Mouse (Mus musculus): Measurements from ENCODE around the gene Gm266. TPM values are rescaled to one million over a fixed set of nuclear protein-coding genes. Genes with fewer than 3 reads are reported as not detected.

Gene Gm266
- polyA plus RNA-seq, 1 experiment = not detected

DNA sequence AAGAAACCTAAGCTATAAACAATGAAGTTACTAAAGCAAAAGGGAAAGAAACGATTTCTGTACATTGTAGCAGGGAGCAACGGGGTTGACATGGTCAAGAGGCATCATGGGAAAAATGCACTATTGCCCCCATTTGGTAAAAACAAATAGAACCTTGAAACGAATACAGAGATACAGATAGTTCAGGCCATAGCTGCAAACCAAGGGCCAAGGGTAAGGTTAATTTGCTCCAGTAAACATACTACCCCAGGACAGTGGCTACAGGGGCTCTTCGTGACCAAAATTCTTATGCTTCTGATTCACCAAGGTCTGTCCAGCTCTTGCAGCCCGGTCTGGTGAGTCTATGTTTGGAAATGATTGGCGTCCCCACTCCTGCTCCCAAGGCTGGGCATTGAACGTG is 22.1 kb downstream of the Gm266 start:
- TF ChIP-seq CTCF (IDR thresholded peaks at IDR 0.05; ENCODE audit: low read depth, low read length) (no peak), POLR2A (IDR thresholded peaks at IDR 0.05; ENCODE audit: borderline replicate concordance, low read depth, low read length) (no peak)
- H3K4me1 ChIP-seq (ENCODE audit: control insufficient read depth, insufficient read depth, low read length) = peaks cover 7% of the 10 kb centered on the region
- no peak overlapping the region for H3K4me3 ChIP-seq (ENCODE audit: insufficient read depth, low read length)
- H3K27ac ChIP-seq (ENCODE audit: insufficient read depth, low read depth, low read length) = no peak overlapping the region

- TF ChIP-seq POLR2A (IDR thresholded peaks at IDR 0.05; ENCODE audit: borderline replicate concordance, low read depth, low read length) (no peak), CTCF (IDR thresholded peaks at IDR 0.05; ENCODE audit: low read depth, low read length) (no peak)
- peak overlapping the region; percentile 39 for H3K27ac ChIP-seq (ENCODE audit: insufficient read depth, low read depth, low read length)
- H3K4me3 ChIP-seq (ENCODE audit: insufficient read depth, low read length) = no peak overlapping the region
- peaks cover 62% of the 10 kb centered on the region for H3K4me1 ChIP-seq (ENCODE audit: control insufficient read depth, insufficient read depth, low read length)
Measured at GRCm38 (mm10) chr12:111457742-111458141, 27.9 kb downstream of the Gm266 start.

DNA sequence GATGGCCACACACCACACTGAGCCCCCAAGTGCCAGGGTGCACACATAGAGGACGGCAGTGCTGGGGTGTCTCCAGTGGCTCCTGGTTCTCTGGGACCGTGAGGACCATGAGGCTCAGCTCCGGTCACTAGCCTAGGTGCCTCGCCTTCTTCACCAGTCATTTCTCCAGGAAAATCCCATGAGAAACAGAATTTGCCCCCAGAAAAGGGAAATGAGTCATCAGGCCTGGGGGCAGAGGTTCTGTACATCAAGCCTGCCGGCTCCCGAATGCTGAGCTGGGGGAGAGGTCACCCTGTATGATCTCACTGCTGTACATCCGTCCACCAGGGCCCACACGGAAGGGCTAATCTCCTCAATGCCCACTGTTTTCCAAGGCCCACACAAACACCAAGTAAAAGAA is 29.8 kb downstream of the Gm266 start:
- TF ChIP-seq POLR2A (IDR thresholded peaks at IDR 0.05; ENCODE audit: borderline replicate concordance, low read depth, low read length) (no peak), CTCF (IDR thresholded peaks at IDR 0.05; ENCODE audit: low read depth, low read length) (no peak)
- no peak overlapping the region for H3K4me3 ChIP-seq (ENCODE audit: insufficient read depth, low read length)
- H3K4me1 ChIP-seq (ENCODE audit: control insufficient read depth, insufficient read depth, low read length) = peaks cover 71% of the 10 kb centered on the region
- peak overlapping the region; percentile 60 for H3K27ac ChIP-seq (ENCODE audit: insufficient read depth, low read depth, low read length)

DNA sequence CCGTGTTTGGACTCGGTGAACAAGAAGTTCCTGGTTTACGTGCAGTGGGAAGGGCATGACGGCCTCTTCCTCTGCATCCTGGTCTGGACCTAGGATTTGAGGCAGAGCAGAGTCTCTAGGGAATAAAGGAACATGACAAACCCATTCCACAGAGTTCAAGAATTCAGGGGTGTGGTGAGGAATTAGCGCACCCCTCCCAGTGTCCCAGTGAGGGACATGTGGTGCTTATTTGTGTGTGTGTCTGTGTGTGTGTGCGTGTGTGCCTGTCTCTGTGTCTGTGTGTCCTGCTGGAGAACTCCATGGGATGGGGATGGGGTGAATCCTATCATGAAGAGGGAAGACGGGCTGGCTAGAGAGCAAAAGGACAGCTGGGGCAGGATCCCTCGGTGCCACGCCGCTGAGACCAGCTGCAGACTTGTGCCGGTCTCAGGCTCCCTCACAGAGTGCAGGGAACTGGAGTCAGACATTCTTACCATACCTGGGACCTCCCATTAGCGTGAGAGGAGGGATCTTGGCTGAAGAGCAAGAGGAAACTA is 30.2 kb downstream of the Gm266 start:
- TF ChIP-seq CTCF (IDR thresholded peaks at IDR 0.05; ENCODE audit: low read depth, low read length) = no peak
- TF ChIP-seq POLR2A (IDR thresholded peaks at IDR 0.05; ENCODE audit: borderline replicate concordance, low read depth, low read length) = no peak
- Histone ChIP-seq H3K4me1 (ENCODE audit: control insufficient read depth, insufficient read depth, low read length) (peaks cover 76% of the 10 kb centered on the region), H3K4me3 (ENCODE audit: insufficient read depth, low read length) (no peak overlapping the region), H3K27ac (ENCODE audit: insufficient read depth, low read depth, low read length) (peak overlapping the region; percentile 60)

- TF ChIP-seq POLR2A (IDR thresholded peaks at IDR 0.05; ENCODE audit: borderline replicate concordance, low read depth, low read length) (no peak), CTCF (IDR thresholded peaks at IDR 0.05; ENCODE audit: low read depth, low read length) (no peak)
Measured at GRCm38 (mm10) chr12:111454543-111455280, 30.9 kb downstream of the Gm266 start.

GRCm38 (mm10) chr12:111454021-111454420 is 31.6 kb downstream of the Gm266 start:
- peaks cover 84% of the 10 kb centered on the region for H3K4me1 ChIP-seq (ENCODE audit: control insufficient read depth, insufficient read depth, low read length)
- no peak overlapping the region for H3K4me3 ChIP-seq (ENCODE audit: insufficient read depth, low read length)
- H3K27ac ChIP-seq (ENCODE audit: insufficient read depth, low read depth, low read length) = peak overlapping the region; percentile 20
- TF ChIP-seq POLR2A (IDR thresholded peaks at IDR 0.05; ENCODE audit: borderline replicate concordance, low read depth, low read length) = no peak
- no peak for TF ChIP-seq CTCF (IDR thresholded peaks at IDR 0.05; ENCODE audit: low read depth, low read length)

More at GRCm38 (mm10) chr12:111454543-111455280, 30.9 kb downstream of the Gm266 start:
- Histone ChIP-seq H3K4me3 (ENCODE audit: insufficient read depth, low read length) (no peak overlapping the region), H3K4me1 (ENCODE audit: control insufficient read depth, insufficient read depth, low read length) (peaks cover 82% of the 10 kb centered on the region), H3K27ac (ENCODE audit: insufficient read depth, low read depth, low read length) (peak overlapping the region; percentile 20; the same call in 1 of the 2 replicates)

DNA sequence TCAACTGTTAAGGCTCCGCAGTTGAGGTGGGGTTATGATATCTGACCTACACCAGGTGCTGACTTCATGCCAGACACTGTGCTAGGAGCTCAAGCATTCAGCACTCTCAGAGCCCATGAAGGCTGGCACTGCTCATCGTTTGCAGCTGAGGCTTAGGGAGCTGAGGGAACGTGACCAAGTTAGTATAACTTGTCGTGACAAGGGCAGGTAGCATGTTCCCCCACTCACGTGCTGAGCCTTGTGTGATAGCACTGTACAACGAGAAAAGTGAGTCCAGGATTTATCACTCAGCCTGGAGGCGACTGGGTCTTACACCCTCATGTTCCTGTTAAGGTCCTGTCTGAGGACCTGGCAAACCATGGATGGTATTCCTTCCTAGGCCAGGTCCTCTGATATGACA is 34.1 kb downstream of the Gm266 start:
- TF ChIP-seq POLR2A (IDR thresholded peaks at IDR 0.05; ENCODE audit: borderline replicate concordance, low read depth, low read length) (no peak), CTCF (IDR thresholded peaks at IDR 0.05; ENCODE audit: low read depth, low read length) (no peak)
- H3K4me1 ChIP-seq (ENCODE audit: control insufficient read depth, insufficient read depth, low read length) = peaks cover 81% of the 10 kb centered on the region
- H3K27ac ChIP-seq (ENCODE audit: insufficient read depth, low read depth, low read length) = no peak overlapping the region

DNA sequence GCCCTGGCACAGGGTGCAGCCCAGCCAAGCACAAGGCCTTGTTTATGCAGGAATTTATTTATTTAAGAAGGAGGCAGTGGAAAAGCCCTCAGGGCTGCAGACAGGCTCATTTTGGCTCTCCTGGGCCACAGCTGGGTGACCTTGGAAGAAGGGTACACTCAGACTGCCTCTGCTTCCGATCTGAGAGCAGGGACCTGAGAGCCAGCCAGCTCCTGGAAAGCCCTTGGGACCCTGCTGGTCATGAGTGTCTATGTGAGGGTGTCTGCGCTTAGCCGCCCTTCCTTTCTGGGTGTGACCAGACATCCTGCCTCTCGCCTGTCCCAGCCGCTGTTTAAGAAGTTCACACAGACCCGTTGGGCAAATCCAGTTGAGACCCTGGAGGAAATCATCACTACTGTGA is 35.3 kb downstream of the Gm266 start:
- H3K27ac ChIP-seq (ENCODE audit: insufficient read depth, low read depth, low read length) = peak overlapping the region; percentile 73; the same call in 1 of the 2 replicates
- H3K4me1 ChIP-seq (ENCODE audit: control insufficient read depth, insufficient read depth, low read length) = peaks cover 79% of the 10 kb centered on the region
- TF ChIP-seq POLR2A (IDR thresholded peaks at IDR 0.05; ENCODE audit: borderline replicate concordance, low read depth, low read length) (no peak), CTCF (IDR thresholded peaks at IDR 0.05; ENCODE audit: low read depth, low read length) (no peak)
- H3K4me3 ChIP-seq (ENCODE audit: insufficient read depth, low read length) = no peak overlapping the region

More for the DNA sequence above, 34.1 kb downstream of the Gm266 start:
- H3K4me3 ChIP-seq (ENCODE audit: insufficient read depth, low read length) = no peak overlapping the region

DNA sequence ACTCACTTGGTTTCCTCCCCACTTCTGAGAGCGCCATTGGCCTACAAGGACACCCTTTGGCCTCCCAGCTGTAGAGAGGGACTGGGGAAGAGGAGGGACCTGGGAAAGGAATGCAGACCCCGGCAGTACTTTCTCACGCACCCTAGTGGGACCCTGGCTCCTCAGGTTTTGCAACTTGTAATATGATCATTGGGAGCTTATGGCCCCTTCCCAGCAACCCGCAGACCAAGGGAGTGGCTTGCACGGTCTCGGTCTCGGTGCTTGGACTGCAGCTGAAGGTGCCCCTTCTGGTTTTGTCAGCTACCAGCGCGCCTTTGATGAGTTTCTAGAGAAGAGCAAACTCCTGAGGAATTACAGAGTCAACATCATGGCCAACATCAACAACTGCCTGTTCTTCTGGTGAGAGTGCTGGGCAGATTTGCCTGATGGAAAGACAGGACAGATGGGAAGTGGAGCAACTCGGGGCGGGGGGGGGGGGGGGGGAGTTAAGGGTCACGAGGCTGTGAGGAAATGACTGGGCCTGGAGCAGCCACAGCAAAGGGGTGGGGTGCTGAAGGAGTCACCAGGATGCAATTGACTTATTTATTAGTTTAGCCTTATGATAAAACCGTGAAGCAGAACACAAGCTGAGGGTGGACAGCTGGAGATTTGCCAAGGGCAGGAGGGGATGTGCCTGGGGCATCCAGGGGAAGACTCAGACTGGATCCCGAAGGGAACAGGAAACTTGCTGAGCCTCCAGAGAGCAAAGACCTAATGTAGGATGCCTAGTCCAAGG is 36.5 kb downstream of the Gm266 start:
- TF ChIP-seq CTCF (IDR thresholded peaks at IDR 0.05; ENCODE audit: low read depth, low read length) (no peak), POLR2A (IDR thresholded peaks at IDR 0.05; ENCODE audit: borderline replicate concordance, low read depth, low read length) (no peak)
- H3K4me1 ChIP-seq (ENCODE audit: control insufficient read depth, insufficient read depth, low read length) = peaks cover 75% of the 10 kb centered on the region

More for the DNA sequence above, 36.5 kb downstream of the Gm266 start:
- Histone ChIP-seq H3K27ac (ENCODE audit: insufficient read depth, low read depth, low read length) (peak overlapping the region; percentile 80), H3K4me3 (ENCODE audit: insufficient read depth, low read length) (no peak overlapping the region)

Measured in bone marrow macrophage, adult 2 months (primary cell).